Mouse (Mus musculus): ENCODE measurements around the gene Gm20388.

DNA sequence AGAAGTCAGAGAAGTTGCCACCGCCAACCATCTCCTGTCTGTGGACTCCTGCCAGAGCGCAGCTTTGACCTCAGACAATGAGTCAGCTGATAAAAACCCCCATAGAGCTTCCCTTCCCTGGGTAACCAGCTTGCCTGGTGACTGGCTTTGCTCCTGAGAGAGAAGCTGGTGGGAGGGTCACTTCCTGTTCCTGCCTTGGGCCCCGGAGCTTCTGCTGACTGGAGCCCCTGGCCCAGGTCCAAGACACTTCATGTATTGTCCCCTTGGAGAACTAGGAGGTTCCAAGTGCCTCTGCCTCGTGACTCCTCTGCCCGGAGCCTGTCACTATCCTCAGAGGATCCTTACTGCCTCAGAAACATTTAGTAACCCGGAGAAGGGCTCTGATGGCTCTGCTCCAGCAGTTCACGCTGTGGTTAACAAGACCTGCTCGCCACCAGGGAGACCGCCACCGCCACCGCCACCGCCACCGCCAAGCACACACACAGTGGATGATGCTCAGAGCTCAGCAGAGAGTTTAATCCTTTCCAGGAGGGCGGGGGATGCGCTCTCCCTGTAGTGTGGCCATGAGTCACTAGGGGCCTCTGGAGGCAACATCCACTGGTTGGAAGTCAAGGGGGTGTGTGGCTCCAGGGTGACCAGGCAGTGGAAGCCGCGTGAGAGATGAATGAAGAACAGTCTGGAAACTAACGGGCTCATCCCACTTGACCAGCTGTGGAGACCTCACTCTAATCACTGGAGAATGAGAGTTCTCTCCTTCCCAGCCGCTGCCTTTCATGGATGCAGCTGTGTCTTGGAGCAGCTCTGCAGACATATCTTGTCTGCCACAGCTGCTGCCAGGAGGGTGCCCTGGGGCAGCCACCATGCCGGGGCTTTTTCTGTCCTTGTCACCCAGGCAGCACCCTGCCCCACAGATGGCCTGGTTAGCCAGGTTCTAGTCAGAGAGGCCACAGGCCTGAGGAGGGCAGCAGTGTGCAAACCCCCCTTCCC lies 653.5 kb downstream of the Gm20388 start:
- TF ChIP-seq GATA1 (IDR thresholded peaks at IDR 0.05; ENCODE audit: borderline replicate concordance, low read length) (no peak), CTCF (IDR thresholded peaks at IDR 0.05; ENCODE audit: low read depth, low read length) (no peak), TAL1 (conservative IDR thresholded peaks at IDR 0.05; ENCODE audit: low read depth, low read length) (no peak)

Data from G1E (cell line).